Mouse (Mus musculus) limb, embryonic 12.5 days (tissue): ENCODE data around the gene Limch1. TPM values are rescaled to one million over a fixed set of nuclear protein-coding genes. Genes with fewer than 3 reads are reported as not detected.

Experiments
- ATAC-seq: fragments of 200-750 bp; cut with Nextera tagmentation; 2 replicates; pipeline ENCODE4 v1.8.0; 2017; ENCODE audit warnings: low read depth, moderate TSS enrichment; ENCODE audit not compliant: insufficient number of reproducible peaks, insufficient read depth, low FRiP score, low TSS enrichment
- H3K27ac ChIP-seq: fragments of 300-500 bp; sonication (generic); 2 replicates; pipeline ENCODE4 v1.5.1; 2016; ENCODE audit warnings: mild to moderate bottlenecking, moderate library complexity
- H3K27me3 ChIP-seq: fragments of 300-500 bp; sonication (generic); 2 replicates; pipeline ENCODE4 v1.6.1; 2016; ENCODE audit warnings: mild to moderate bottlenecking, moderate library complexity
- H3K36me3 ChIP-seq: fragments of 300-500 bp; sonication (generic); 2 replicates; pipeline ENCODE4 v1.6.1; 2016; ENCODE audit warnings: mild to moderate bottlenecking, moderate library complexity
- H3K4me1 ChIP-seq: fragments of 300-500 bp; sonication (generic); replicated peaks from 2 replicates; pipeline ENCODE4 v1.6.1; 2016
- H3K4me2 ChIP-seq: fragments of 300-500 bp; sonication (generic); 2 replicates; pipeline ENCODE4 v1.6.1; 2016; ENCODE audit warnings: mild to moderate bottlenecking, moderate library complexity
- H3K4me3 ChIP-seq: fragments of 300-500 bp; sonication (generic); replicated peaks from 2 replicates; pipeline ENCODE4 v1.5.1; 2016; ENCODE audit warnings: mild to moderate bottlenecking
- H3K9ac ChIP-seq: fragments of 300-500 bp; sonication (generic); replicated peaks from 2 replicates; pipeline ENCODE4 v1.6.1; 2016; ENCODE audit warnings: mild to moderate bottlenecking, moderate library complexity
- H3K9me3 ChIP-seq: fragments of 300-500 bp; sonication (generic); 2 replicates; pipeline ENCODE4 v1.6.1; 2016; ENCODE audit warnings: mild to moderate bottlenecking, moderate library complexity
- WGBS: fragments of 180-500 bp; shearing (Covaris S2); methylation state at CpG from one replicate; pipeline ENCODE4 v1.1.7; 2016; 5-methylcytosine and 5-hydroxymethylcytosine counted together
- polyA plus RNA-seq: library from polyadenylated mRNA; unstranded; fragments of >200 nt; fragmentation: Nextera tagmentation; extraction: Ambion mirVana; gene quantifications from 2 replicates; pipeline ENCODE4 v1.2.1, GENCODE M21; 2016

Gene Limch1
- polyA plus RNA-seq, 1 experiment from 2014 or later, result 58.1 TPM

DNA sequence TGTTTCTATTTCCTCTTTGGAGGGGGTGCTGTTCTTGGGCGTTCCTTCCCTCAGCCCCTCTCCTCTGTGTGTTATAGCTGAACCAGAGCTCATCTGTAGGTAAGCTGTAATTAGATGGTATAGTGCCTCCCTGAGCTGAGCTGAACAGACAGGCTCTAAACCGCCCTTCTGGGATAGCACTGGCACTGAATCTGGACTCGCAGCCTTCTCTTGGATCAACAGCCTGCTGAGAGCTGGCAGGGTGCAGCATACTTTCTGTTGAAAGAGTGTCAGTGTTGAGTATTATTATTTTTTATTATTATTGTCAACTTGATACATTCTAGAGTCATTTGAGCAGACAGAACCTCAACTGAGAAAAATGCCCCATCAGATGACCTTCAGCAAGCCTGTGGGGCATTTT, 113.9 kb downstream of the Limch1 start:
- no peak for ATAC-seq
- Histone ChIP-seq H3K4me2 (no peak overlapping the region), H3K9me3 (no peaks in the 10 kb centered on the region), H3K27ac (no peak overlapping the region), H3K27me3 (no peaks in the 10 kb centered on the region), H3K36me3 (no peaks in the 10 kb centered on the region), H3K9ac (no peak overlapping the region), H3K4me3 (no peak overlapping the region), H3K4me1 (peaks cover 13% of the 10 kb centered on the region)
- WGBS, result 94% methylated on average over 3 of the region's 3 CpGs

DNA sequence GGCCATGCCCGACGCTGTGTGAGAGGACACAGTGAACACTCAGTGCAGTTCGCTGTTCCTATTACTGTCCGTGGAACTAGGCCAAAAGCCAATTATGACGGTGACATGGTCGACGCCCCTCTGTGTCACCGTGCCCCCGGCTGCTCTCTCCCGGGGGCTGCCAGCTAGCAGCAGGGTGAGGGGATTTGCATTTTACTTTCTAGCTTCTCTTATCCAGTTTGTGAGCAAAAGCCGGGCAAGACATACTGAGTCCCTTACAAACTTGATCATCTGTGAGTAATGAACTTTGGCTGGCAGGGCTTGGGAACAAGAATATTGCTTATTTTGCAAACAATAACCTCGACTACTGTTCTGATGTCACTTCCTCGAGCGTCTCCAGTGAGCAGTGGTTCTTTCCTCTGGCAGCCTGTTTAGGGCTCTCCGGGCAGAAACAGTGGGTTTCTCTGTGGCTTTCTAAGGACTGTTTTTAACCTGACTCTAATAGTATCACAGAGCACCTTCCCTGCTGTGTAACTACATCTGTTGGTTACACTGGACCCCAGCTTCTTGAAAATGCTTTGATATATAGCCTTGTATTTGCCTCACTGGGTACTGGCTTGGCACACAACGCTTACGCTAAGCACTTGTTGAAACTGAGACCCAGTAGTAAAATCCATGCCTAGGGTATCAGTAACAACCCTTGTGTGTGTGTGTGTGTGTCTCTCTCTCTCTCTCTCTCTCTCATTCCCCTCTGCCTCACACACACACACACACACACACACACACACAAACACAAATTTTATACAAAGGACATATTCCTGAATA, 115.8 kb downstream of the Limch1 start:
- Histone ChIP-seq H3K9me3 (no peaks in the 10 kb centered on the region), H3K9ac (no peak overlapping the region), H3K4me3 (no peak overlapping the region), H3K4me2 (no peak overlapping the region), H3K27me3 (no peaks in the 10 kb centered on the region), H3K4me1 (peaks cover 15% of the 10 kb centered on the region; the same call in 1 of the 2 replicates), H3K36me3 (no peaks in the 10 kb centered on the region), H3K27ac (no peak overlapping the region)
- WGBS, result 66% methylated on average over 17 of the region's 17 CpGs
- no peak for ATAC-seq

DNA sequence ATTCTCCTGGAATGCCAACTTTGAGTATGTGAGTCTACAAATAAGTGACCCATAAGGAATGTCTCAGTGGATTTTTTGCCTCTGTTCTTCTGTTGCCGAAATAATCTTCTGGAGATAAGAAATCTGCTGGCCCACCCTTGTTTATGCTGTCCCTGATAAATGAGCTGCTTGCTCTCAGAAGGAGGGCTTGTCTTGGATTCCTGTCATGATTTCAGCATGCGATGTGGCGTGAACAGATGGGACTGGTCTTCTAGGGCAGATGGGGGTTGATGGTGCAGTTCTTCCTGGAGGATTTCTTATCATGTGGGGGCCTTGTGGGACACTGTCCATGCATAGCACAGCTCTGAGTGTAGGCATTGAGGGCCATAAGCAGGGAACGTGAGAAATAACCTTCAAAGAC, 116.5 kb downstream of the Limch1 start:
- ATAC-seq, result no peak
- no peak overlapping the region for H3K27ac ChIP-seq
- H3K4me1 ChIP-seq, result peaks cover 20% of the 10 kb centered on the region
- 67% methylated on average over 4 of the region's 4 CpGs for WGBS
- no peak overlapping the region for H3K4me3 ChIP-seq
- no peaks in the 10 kb centered on the region for H3K36me3 ChIP-seq
- H3K4me2 ChIP-seq, result no peak overlapping the region
- no peak overlapping the region for H3K9ac ChIP-seq
- no peaks in the 10 kb centered on the region for H3K9me3 ChIP-seq
- H3K27me3 ChIP-seq, result no peaks in the 10 kb centered on the region

DNA sequence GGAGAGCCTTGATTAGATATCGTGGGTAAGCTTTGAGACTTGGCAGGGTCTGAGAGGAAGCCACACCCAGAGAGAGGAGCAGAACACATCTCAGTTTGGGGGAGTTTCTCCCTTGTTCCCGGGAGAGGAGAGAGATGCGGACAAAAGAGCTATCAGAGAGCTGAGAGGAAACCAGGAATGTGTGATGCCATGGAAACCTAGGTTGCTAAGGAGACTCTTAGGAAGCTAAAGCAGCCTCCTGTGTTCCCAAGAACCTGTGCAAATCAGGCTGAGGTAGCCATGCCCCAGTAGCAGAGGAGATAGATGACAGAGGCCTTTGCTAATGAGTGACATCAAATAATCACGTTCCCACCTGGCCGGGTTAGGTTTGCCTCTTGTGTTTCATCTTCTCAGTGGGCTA, 119.6 kb downstream of the Limch1 start:
- ATAC-seq, result no peak
- Histone ChIP-seq H3K9ac (no peak overlapping the region), H3K27me3 (no peaks in the 10 kb centered on the region; the same call in 1 of the 2 replicates), H3K4me1 (peaks cover 20% of the 10 kb centered on the region), H3K9me3 (no peaks in the 10 kb centered on the region), H3K4me3 (no peak overlapping the region), H3K36me3 (no peaks in the 10 kb centered on the region), H3K4me2 (no peak overlapping the region), H3K27ac (no peak overlapping the region)
- WGBS, result 72% methylated on average over 5 of the region's 5 CpGs

DNA sequence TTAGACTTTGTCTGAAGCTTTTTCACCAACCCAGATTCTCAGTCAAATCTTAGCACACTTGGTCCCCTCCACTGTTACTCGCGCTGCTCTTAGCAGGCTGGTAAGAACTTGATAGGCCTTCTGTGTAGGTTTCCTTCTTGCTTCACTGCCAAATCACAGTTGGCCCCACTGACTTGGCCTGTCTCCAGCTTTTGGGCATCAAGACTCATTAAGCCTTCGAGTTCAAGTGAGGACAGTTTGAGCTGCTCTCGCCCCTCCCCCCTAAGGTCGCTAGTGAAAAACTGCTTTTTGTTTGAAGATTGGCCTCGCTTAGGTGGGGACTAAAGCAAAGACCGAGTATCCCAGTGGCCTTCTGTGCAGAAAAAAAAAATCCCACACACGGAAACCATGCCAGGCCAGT, 120.4 kb downstream of the Limch1 start:
- H3K4me2 ChIP-seq, result no peak overlapping the region
- H3K27ac ChIP-seq, result peak overlapping the region; percentile 62; the same call in 1 of the 2 replicates
- H3K9ac ChIP-seq, result no peak overlapping the region
- no peak overlapping the region for H3K4me3 ChIP-seq
- no peaks in the 10 kb centered on the region for H3K9me3 ChIP-seq
- ATAC-seq, result no peak
- WGBS, result 70% methylated on average over 8 of the region's 8 CpGs
- peaks cover 18% of the 10 kb centered on the region for H3K4me1 ChIP-seq
- H3K36me3 ChIP-seq, result no peaks in the 10 kb centered on the region
- H3K27me3 ChIP-seq, result no peaks in the 10 kb centered on the region; the same call in 1 of the 2 replicates

DNA sequence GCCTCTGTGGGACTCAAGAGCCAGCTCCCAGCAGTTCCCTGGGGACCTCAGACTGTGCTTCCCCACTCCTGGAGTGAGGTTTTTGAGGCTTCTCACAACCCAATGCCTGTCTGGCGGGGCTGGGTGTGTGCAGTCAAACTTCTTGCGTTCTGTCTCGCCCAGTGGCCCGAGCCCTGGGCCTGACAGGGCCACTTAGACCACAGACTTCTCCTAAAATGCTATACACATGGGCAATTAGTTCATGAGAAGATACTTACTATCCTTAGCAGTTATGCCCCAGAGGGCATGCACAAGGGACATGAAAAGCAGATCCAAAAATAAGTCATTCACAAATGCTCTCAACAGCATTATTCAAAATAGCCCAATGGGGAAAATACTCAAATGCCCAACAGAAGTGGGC, 123.9 kb downstream of the Limch1 start:
- no peak overlapping the region for H3K4me3 ChIP-seq
- no peak for ATAC-seq
- H3K27ac ChIP-seq, result no peak overlapping the region
- H3K9ac ChIP-seq, result no peak overlapping the region
- peaks cover 11% of the 10 kb centered on the region; the same call in 1 of the 2 replicates for H3K4me1 ChIP-seq
- no peaks in the 10 kb centered on the region for H3K36me3 ChIP-seq
- H3K9me3 ChIP-seq, result no peaks in the 10 kb centered on the region
- no peak overlapping the region for H3K4me2 ChIP-seq
- H3K27me3 ChIP-seq, result no peaks in the 10 kb centered on the region; the same call in 1 of the 2 replicates
- 94% methylated on average over 4 of the region's 4 CpGs for WGBS

DNA sequence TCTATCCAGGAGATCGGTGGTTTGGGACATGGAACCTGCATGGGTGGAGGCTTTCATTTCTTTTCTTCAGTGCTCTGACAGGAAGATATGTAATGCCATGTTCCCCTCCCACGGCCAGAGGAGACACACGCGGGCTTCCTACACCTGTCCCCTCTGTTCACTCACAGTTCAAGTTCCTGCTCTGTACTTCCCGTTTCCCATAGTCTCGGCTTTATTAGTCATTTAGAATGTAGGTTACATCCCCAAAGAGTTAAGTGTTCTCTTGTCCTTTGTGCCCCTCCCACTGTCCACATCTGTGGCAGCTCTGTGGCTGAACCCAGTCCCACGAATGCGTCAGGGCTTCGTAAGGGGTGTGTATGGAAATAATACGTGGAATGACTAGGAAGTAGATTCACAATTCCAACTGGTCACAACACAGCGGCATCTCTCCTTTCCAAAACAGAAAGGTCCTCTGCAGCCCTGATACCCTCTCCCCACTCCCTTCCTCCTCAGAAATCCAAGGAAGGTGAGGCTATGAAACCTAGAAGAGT, 126.0 kb downstream of the Limch1 start:
- H3K9me3 ChIP-seq, result no peaks in the 10 kb centered on the region
- peaks cover 10% of the 10 kb centered on the region for H3K4me1 ChIP-seq
- no peaks in the 10 kb centered on the region; the same call in 1 of the 2 replicates for H3K27me3 ChIP-seq
- 92% methylated on average over 11 of the region's 11 CpGs for WGBS
- no peak for ATAC-seq
- no peak overlapping the region for H3K9ac ChIP-seq
- H3K4me2 ChIP-seq, result no peak overlapping the region
- no peak overlapping the region for H3K27ac ChIP-seq
- no peaks in the 10 kb centered on the region for H3K36me3 ChIP-seq
- H3K4me3 ChIP-seq, result no peak overlapping the region

DNA sequence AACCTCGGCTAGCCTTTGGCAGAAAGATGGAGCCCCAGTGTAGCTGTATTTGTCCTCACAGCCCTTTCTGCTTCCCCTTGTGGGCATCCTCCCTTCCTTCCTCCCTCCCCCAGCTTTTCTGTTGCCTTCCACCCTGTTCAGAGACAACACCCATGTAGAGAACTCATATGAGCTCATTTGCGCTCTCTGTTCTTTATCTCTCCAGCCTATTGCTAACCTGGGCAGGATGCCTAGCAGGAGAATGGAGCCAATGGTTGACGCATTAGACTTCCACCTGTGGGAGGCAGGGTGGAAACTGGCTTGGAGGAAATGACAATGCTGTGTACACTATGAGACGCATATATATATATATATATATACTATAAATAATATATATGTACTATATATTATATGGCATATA, 126.4 kb downstream of the Limch1 start:
- WGBS, result 88% methylated on average over 4 of the region's 4 CpGs
- Histone ChIP-seq H3K4me3 (no peak overlapping the region), H3K27me3 (no peaks in the 10 kb centered on the region; the same call in 1 of the 2 replicates), H3K27ac (no peak overlapping the region), H3K4me2 (no peak overlapping the region), H3K9me3 (no peaks in the 10 kb centered on the region), H3K4me1 (peaks cover 6% of the 10 kb centered on the region), H3K36me3 (no peaks in the 10 kb centered on the region), H3K9ac (no peak overlapping the region)
- ATAC-seq, result no peak

DNA sequence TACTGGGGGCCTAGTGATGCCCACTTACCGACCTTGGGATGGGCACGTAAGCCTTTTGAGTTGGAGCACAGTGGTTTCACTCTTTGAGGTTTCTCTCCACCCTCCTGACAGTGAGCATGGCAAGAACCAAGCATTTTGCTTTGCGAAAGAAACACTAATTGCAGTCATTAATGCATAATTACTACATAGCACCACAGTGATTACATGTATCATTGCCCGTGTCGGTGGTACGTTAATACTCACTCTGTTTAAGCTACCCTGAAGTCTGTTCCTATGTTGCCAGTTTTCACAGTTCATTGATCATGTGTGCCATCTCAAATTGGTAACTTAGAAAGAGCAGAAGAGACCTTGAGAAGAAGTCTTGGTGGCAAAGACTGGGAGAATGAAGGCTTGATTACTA, 127.1 kb downstream of the Limch1 start:
- H3K4me1 ChIP-seq, result peaks cover 6% of the 10 kb centered on the region
- WGBS, result 89% methylated on average over 6 of the region's 6 CpGs
- no peak overlapping the region for H3K27ac ChIP-seq
- H3K27me3 ChIP-seq, result no peaks in the 10 kb centered on the region; the same call in 1 of the 2 replicates
- no peaks in the 10 kb centered on the region for H3K9me3 ChIP-seq
- no peak overlapping the region for H3K4me2 ChIP-seq
- no peak overlapping the region for H3K9ac ChIP-seq
- no peaks in the 10 kb centered on the region for H3K36me3 ChIP-seq
- no peak for ATAC-seq
- H3K4me3 ChIP-seq, result no peak overlapping the region

DNA sequence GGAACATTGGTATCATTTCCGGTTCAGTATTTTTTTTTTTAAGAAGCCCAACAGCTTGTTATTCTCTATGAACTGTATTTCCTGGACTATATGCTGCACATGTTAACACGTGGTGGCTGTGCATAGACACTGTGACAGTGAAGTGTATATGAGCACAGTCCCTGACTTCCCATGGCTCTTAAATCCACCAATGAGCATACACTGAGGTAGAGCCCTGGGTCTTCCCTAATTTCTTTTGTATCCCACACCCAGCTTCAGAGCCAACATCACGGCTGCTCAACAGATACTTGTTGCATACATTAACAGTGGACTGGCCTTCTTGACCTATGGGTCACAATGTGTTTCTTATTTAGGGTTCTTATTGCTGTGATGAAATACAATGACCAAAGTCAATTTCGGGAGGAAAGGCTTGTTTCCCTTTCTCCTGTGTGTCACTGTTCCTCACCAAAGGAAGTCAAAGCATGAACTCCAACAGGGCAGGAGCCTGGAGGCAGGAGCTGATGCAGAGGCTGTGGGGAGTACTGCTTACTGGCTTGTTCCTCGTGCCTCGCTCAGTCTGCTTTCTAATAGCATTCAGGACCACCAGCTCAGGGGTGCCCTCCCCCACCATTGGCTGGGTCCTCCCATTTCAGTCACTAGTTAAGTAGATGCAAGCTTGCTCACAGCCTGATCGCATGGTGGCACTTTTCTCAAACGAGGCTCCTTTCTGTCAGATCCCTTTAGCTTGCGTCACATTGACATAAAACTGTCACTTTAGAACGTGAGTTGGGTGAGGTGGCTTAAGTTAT, 130.6 kb downstream of the Limch1 start:
- Histone ChIP-seq H3K36me3 (no peaks in the 10 kb centered on the region), H3K4me3 (no peak overlapping the region), H3K9ac (no peak overlapping the region), H3K9me3 (no peaks in the 10 kb centered on the region), H3K4me1 (peaks cover 7% of the 10 kb centered on the region), H3K4me2 (no peak overlapping the region), H3K27ac (no peak overlapping the region), H3K27me3 (no peaks in the 10 kb centered on the region)
- no peak; the same call in 1 of the 2 replicates for ATAC-seq
- 25% methylated on average over 10 of the region's 10 CpGs for WGBS

DNA sequence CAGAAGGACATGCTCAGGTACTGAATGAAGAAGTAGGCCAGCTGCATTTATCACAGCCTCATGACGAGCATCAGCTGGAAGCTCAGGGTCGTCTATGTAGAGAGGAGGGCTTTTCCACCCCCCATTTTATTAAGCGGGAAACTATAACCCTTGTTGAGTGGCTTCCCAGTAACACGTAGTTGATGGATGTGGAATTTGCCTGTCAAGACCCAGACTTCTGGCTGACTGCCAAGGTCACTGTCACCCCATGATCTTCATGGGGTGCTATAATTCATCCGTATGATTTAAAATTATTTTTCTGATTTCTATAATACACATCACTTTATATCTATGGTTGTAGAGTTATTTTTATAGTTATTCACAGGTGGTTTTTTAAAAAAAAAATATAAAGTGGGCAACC, 131.4 kb downstream of the Limch1 start:
- WGBS, result 51% methylated on average over 5 of the region's 5 CpGs
- H3K9ac ChIP-seq, result no peak overlapping the region
- no peak overlapping the region for H3K27ac ChIP-seq
- peaks cover 14% of the 10 kb centered on the region for H3K4me1 ChIP-seq
- no peaks in the 10 kb centered on the region for H3K27me3 ChIP-seq
- no peak overlapping the region for H3K4me2 ChIP-seq
- H3K4me3 ChIP-seq, result no peak overlapping the region
- no peak for ATAC-seq
- no peaks in the 10 kb centered on the region for H3K36me3 ChIP-seq
- H3K9me3 ChIP-seq, result no peaks in the 10 kb centered on the region
